Mouse (Mus musculus): ENCODE measurements around the gene Mfap3.
"Not testable (repeated sequence)": the region's sequence is repeated elsewhere in the genome, so short reads cannot be mapped to it uniquely, and the experiment has no call there.

Gene Mfap3

GRCm38 (mm10) chr11:57529111-57529510 lies 10.6 kb downstream of the Mfap3 start:
- no peak for DNase-seq (ENCODE audit: low spot score)

- DNase-seq (ENCODE audit: low spot score): peak; percentile 62
Measured at GRCm38 (mm10) chr11:57531300-57531950, 13.0 kb downstream of the Mfap3 start.

GRCm38 (mm10) chr11:57532306-57532705 lies 13.8 kb downstream of the Mfap3 start:
- no peak for DNase-seq (ENCODE audit: low spot score)

- DNase-seq (ENCODE audit: low spot score): no peak
Measured at GRCm38 (mm10) chr11:57535912-57536311, 17.4 kb downstream of the Mfap3 start.

- no peak for DNase-seq (ENCODE audit: low spot score)
Measured at GRCm38 (mm10) chr11:57539841-57540418, 21.5 kb downstream of the Mfap3 start.

GRCm38 (mm10) chr11:57540681-57541080 lies 22.2 kb downstream of the Mfap3 start:
- no peak for DNase-seq (ENCODE audit: low spot score)

GRCm38 (mm10) chr11:57548618-57549550 lies 30.4 kb downstream of the Mfap3 start:
- peak; percentile 95 for DNase-seq (ENCODE audit: low spot score)

- DNase-seq (ENCODE audit: low spot score): peak; percentile 30
Measured at GRCm38 (mm10) chr11:57550230-57550629, 31.8 kb downstream of the Mfap3 start.

GRCm38 (mm10) chr11:57551016-57551415 lies 32.6 kb downstream of the Mfap3 start:
- no peak for DNase-seq (ENCODE audit: low spot score)

- peak; percentile 73 for DNase-seq (ENCODE audit: low spot score)
Measured at GRCm38 (mm10) chr11:57553015-57553780, 34.7 kb downstream of the Mfap3 start.

GRCm38 (mm10) chr11:57557936-57558335 lies 39.5 kb downstream of the Mfap3 start:
- DNase-seq (ENCODE audit: low spot score): not testable (repeated sequence)

GRCm38 (mm10) chr11:57564564-57564963 lies 46.1 kb downstream of the Mfap3 start:
- no peak for DNase-seq (ENCODE audit: low spot score)

GRCm38 (mm10) chr11:57566091-57567035 lies 47.9 kb downstream of the Mfap3 start:
- DNase-seq (ENCODE audit: low spot score): no peak

GRCm38 (mm10) chr11:57568950-57569490 lies 50.6 kb downstream of the Mfap3 start:
- DNase-seq (ENCODE audit: low spot score): no peak

GRCm38 (mm10) chr11:57571035-57571434 lies 52.6 kb downstream of the Mfap3 start:
- DNase-seq (ENCODE audit: low spot score): no peak

GRCm38 (mm10) chr11:57573686-57574274 lies 55.3 kb downstream of the Mfap3 start:
- DNase-seq (ENCODE audit: low spot score): no peak

GRCm38 (mm10) chr11:57576871-57577515 lies 58.5 kb downstream of the Mfap3 start:
- no peak for DNase-seq (ENCODE audit: low spot score)

GRCm38 (mm10) chr11:57582818-57583635 lies 64.6 kb downstream of the Mfap3 start:
- peak; percentile 75 for DNase-seq (ENCODE audit: low spot score)

Data from embryo, embryonic 10.5 days (tissue).